Mouse (Mus musculus): ENCODE results near the gene Emp1. TPM values are rescaled to one million over a fixed set of nuclear protein-coding genes. Genes with fewer than 3 reads are reported as not detected.

The Emp1 gene
- total RNA-seq, 1 experiment from 2014 or later: 30.8 TPM

GRCm38 (mm10) chr6:135397788-135398187 lies 35.4 kb downstream of the Emp1 start:
- no peak for ATAC-seq (ENCODE audit: extremely low read depth, insufficient number of reproducible peaks, low FRiP score, poor library complexity, severe bottlenecking)

- no peak for ATAC-seq (ENCODE audit: extremely low read depth, insufficient number of reproducible peaks, low FRiP score, poor library complexity, severe bottlenecking)
These were observed 36.5 kb downstream of the Emp1 start for GRCm38 (mm10) chr6:135398801-135399200.

GRCm38 (mm10) chr6:135400306-135400705 lies 38.0 kb downstream of the Emp1 start:
- no peak for ATAC-seq (ENCODE audit: extremely low read depth, insufficient number of reproducible peaks, low FRiP score, poor library complexity, severe bottlenecking)

- ATAC-seq (ENCODE audit: extremely low read depth, insufficient number of reproducible peaks, low FRiP score, poor library complexity, severe bottlenecking): no peak
These were observed 42.7 kb downstream of the Emp1 start for GRCm38 (mm10) chr6:135405093-135405492.

- no peak for ATAC-seq (ENCODE audit: extremely low read depth, insufficient number of reproducible peaks, low FRiP score, poor library complexity, severe bottlenecking)
These were observed 45.0 kb downstream of the Emp1 start for GRCm38 (mm10) chr6:135407323-135407722.

- ATAC-seq (ENCODE audit: extremely low read depth, insufficient number of reproducible peaks, low FRiP score, poor library complexity, severe bottlenecking): no peak
These were observed 49.5 kb downstream of the Emp1 start for GRCm38 (mm10) chr6:135411712-135412319.

- no peak for ATAC-seq (ENCODE audit: extremely low read depth, insufficient number of reproducible peaks, low FRiP score, poor library complexity, severe bottlenecking)
These were observed 50.3 kb downstream of the Emp1 start for GRCm38 (mm10) chr6:135412649-135413048.

- ATAC-seq (ENCODE audit: extremely low read depth, insufficient number of reproducible peaks, low FRiP score, poor library complexity, severe bottlenecking): no peak
These were observed 55.1 kb downstream of the Emp1 start for GRCm38 (mm10) chr6:135417459-135417858.

GRCm38 (mm10) chr6:135418223-135418824 lies 56.0 kb downstream of the Emp1 start:
- ATAC-seq (ENCODE audit: extremely low read depth, insufficient number of reproducible peaks, low FRiP score, poor library complexity, severe bottlenecking): no peak

GRCm38 (mm10) chr6:135428246-135428645 lies 65.9 kb downstream of the Emp1 start:
- no peak for ATAC-seq (ENCODE audit: extremely low read depth, insufficient number of reproducible peaks, low FRiP score, poor library complexity, severe bottlenecking)

- no peak for ATAC-seq (ENCODE audit: extremely low read depth, insufficient number of reproducible peaks, low FRiP score, poor library complexity, severe bottlenecking)
These were observed 67.0 kb downstream of the Emp1 start for GRCm38 (mm10) chr6:135429268-135429909.

GRCm38 (mm10) chr6:135430441-135430970 lies 68.2 kb downstream of the Emp1 start:
- ATAC-seq (ENCODE audit: extremely low read depth, insufficient number of reproducible peaks, low FRiP score, poor library complexity, severe bottlenecking): no peak

Other genes starting within 250 kb of the Emp1 start
- gene Gprc5d, start 244.3 kb upstream of the Emp1 start, total RNA-seq (2017): not detected in 2 replicates
- 3.3 and 4.1 TPM in 2 replicates for gene Fam234b, start 164.6 kb upstream of the Emp1 start, total RNA-seq (2017)
- 1.1 and 9.1 TPM in 2 replicates for gene Hebp1, start 164.5 kb upstream of the Emp1 start, total RNA-seq (2017)
- not detected in 2 replicates for gene Gsg1, start 108.2 kb upstream of the Emp1 start, total RNA-seq (2017)
- gene Pbp2, start 52.1 kb upstream of the Emp1 start, total RNA-seq (2017): 1.9 TPM in 1 of 2 replicates, not detected in the other